Mouse (Mus musculus) intestine, embryonic 16.5 days (tissue): ENCODE measurements around the gene Aifm2. TPM values are rescaled to one million over a fixed set of nuclear protein-coding genes. Genes with fewer than 3 reads are reported as not detected.

ENCODE experiments used
- ATAC-seq: fragments of 200-750 bp; cut with Nextera tagmentation; 2 replicates; pipeline ENCODE4 v1.8.0; 2017; ENCODE audit warnings: moderate TSS enrichment, moderate library complexity
- H3K27ac ChIP-seq: fragments of 300-500 bp; sonication (generic); 2 replicates; pipeline ENCODE4 v1.5.1; 2014; ENCODE audit warnings: mild to moderate bottlenecking, low read length
- H3K27me3 ChIP-seq: fragments of 300-500 bp; sonication (generic); replicated peaks from 2 replicates; pipeline ENCODE4 v1.6.1; 2014; ENCODE audit warnings: low read length, control low read depth, mixed read lengths; ENCODE audit not compliant: control insufficient read depth, insufficient read depth
- H3K36me3 ChIP-seq: fragments of 300-500 bp; sonication (generic); 2 replicates; pipeline ENCODE4 v1.6.1; 2014; ENCODE audit warnings: low read length, control low read depth; ENCODE audit not compliant: control insufficient read depth, insufficient read depth
- H3K4me1 ChIP-seq: fragments of 300-500 bp; sonication (generic); 2 replicates; pipeline ENCODE4 v1.6.1; 2014; ENCODE audit warnings: low read length, control low read depth, mixed read lengths; ENCODE audit not compliant: control insufficient read depth, insufficient read depth
- H3K4me2 ChIP-seq: fragments of 300-500 bp; sonication (generic); 2 replicates; pipeline ENCODE4 v1.6.1; 2014; ENCODE audit warnings: low read depth, low read length, control low read depth
- H3K4me3 ChIP-seq: fragments of 300-500 bp; sonication (generic); 2 replicates; pipeline ENCODE4 v1.5.1; 2014; ENCODE audit warnings: mild to moderate bottlenecking, low read length
- H3K9ac ChIP-seq: fragments of 300-500 bp; sonication (generic); 2 replicates; pipeline ENCODE4 v1.6.1; 2014; ENCODE audit warnings: low read depth, low read length
- H3K9me3 ChIP-seq: fragments of 300-500 bp; sonication (generic); 2 replicates; pipeline ENCODE4 v1.6.1; 2016; ENCODE audit warnings: low read length, control low read depth; ENCODE audit not compliant: control insufficient read depth
- WGBS: fragments of 180-500 bp; shearing (Covaris S2); extraction: QIAGEN DNeasy Blood & Tissue Kit; methylation state at CpG from one replicate; pipeline ENCODE4 v1.1.7; 2014; 5-methylcytosine and 5-hydroxymethylcytosine counted together
- polyA plus RNA-seq: library from polyadenylated mRNA; unstranded; fragments of >200 nt; fragmentation: Nextera tagmentation; extraction: Ambion mirVana; gene quantifications from 2 replicates; pipeline ENCODE4 v1.2.1, GENCODE M21; 2015

Aifm2 gene
- polyA plus RNA-seq, 1 experiment from 2014 or later: 22.5 TPM

GRCm38 (mm10) chr10:61693563-61693962 lies 21.5 kb upstream of the Aifm2 start:
- no peaks in the 10 kb centered on the region for H3K9me3 ChIP-seq
- ATAC-seq: no peak
- peaks cover 15% of the 10 kb centered on the region for H3K4me1 ChIP-seq
- no peak overlapping the region for H3K4me2 ChIP-seq
- no peak overlapping the region for H3K4me3 ChIP-seq
- no peaks in the 10 kb centered on the region for H3K27me3 ChIP-seq
- H3K9ac ChIP-seq: no peak overlapping the region
- H3K36me3 ChIP-seq: peaks cover 26% of the 10 kb centered on the region
- WGBS: 76% methylated on average over 4 of the region's 4 CpGs
- no peak overlapping the region for H3K27ac ChIP-seq

GRCm38 (mm10) chr10:61694870-61695670 lies 20.0 kb upstream of the Aifm2 start, which contains the start of gene Tysnd1:
Gene Tysnd1 (plus strand): TSS chr10:61695514.
- H3K27me3 ChIP-seq: no peaks in the 10 kb centered on the region
- peaks cover 19% of the 10 kb centered on the region for H3K36me3 ChIP-seq
- H3K4me2 ChIP-seq: peak within 1 kb of the TSS; percentile 98
- peak within 1 kb of the TSS; percentile 38; the same call in 1 of the 2 replicates for H3K27ac ChIP-seq
- peak; percentile 97 for ATAC-seq
- WGBS: under 1% methylated on average over 42 of the region's 42 CpGs
- H3K4me1 ChIP-seq: peaks cover 15% of the 10 kb centered on the region
- H3K9me3 ChIP-seq: no peaks in the 10 kb centered on the region
- peak within 1 kb of the TSS; percentile 84 for H3K9ac ChIP-seq
- H3K4me3 ChIP-seq: peak within 1 kb of the TSS; percentile 94

GRCm38 (mm10) chr10:61695703-61696559 lies 19.1 kb upstream of the Aifm2 start:
- under 1% methylated on average over 103 of the region's 111 CpGs for WGBS
- Histone ChIP-seq H3K36me3 (peaks cover 15% of the 10 kb centered on the region), H3K9ac (peak overlapping the region; percentile 84), H3K9me3 (no peaks in the 10 kb centered on the region), H3K27ac (peak overlapping the region; percentile 38; the same call in 1 of the 2 replicates), H3K27me3 (no peaks in the 10 kb centered on the region), H3K4me3 (peak overlapping the region; percentile 94), H3K4me1 (peaks cover 15% of the 10 kb centered on the region), H3K4me2 (peak overlapping the region; percentile 98)
- peak; percentile 63 for ATAC-seq

GRCm38 (mm10) chr10:61696560-61696823 lies 18.6 kb upstream of the Aifm2 start:
- peaks cover 15% of the 10 kb centered on the region for H3K4me1 ChIP-seq
- H3K9ac ChIP-seq: peak overlapping the region; percentile 84
- ATAC-seq: no peak; the same call in 1 of the 2 replicates
- 9% methylated on average over 19 of the region's 19 CpGs for WGBS
- no peaks in the 10 kb centered on the region for H3K27me3 ChIP-seq
- peaks cover 13% of the 10 kb centered on the region; the same call in 1 of the 2 replicates for H3K36me3 ChIP-seq
- H3K4me3 ChIP-seq: peak overlapping the region; percentile 94
- H3K9me3 ChIP-seq: no peaks in the 10 kb centered on the region
- no peak overlapping the region for H3K27ac ChIP-seq
- H3K4me2 ChIP-seq: peak overlapping the region; percentile 98

GRCm38 (mm10) chr10:61697028-61697427 lies 18.0 kb upstream of the Aifm2 start:
- Histone ChIP-seq H3K36me3 (peaks cover 11% of the 10 kb centered on the region; the same call in 1 of the 2 replicates), H3K9ac (peak overlapping the region; percentile 26; the same call in 1 of the 2 replicates), H3K4me1 (peaks cover 15% of the 10 kb centered on the region), H3K27ac (no peak overlapping the region), H3K4me3 (peak overlapping the region; percentile 94), H3K27me3 (no peaks in the 10 kb centered on the region), H3K9me3 (no peaks in the 10 kb centered on the region), H3K4me2 (peak overlapping the region; percentile 98)
- WGBS: 65% methylated on average over 2 of the region's 2 CpGs
- no peak for ATAC-seq

GRCm38 (mm10) chr10:61704663-61705062 lies 10.4 kb upstream of the Aifm2 start:
- H3K4me2 ChIP-seq: no peak overlapping the region
- WGBS: 80% methylated on average over 4 of the region's 4 CpGs
- H3K36me3 ChIP-seq: peaks cover 4% of the 10 kb centered on the region; the same call in 1 of the 2 replicates
- no peak for ATAC-seq
- H3K4me1 ChIP-seq: no peaks in the 10 kb centered on the region
- H3K27me3 ChIP-seq: no peaks in the 10 kb centered on the region
- H3K9ac ChIP-seq: no peak overlapping the region
- H3K27ac ChIP-seq: no peak overlapping the region
- H3K4me3 ChIP-seq: no peak overlapping the region
- H3K9me3 ChIP-seq: no peaks in the 10 kb centered on the region

- Histone ChIP-seq H3K4me2 (no peak overlapping the region), H3K9ac (no peak overlapping the region), H3K4me3 (no peak overlapping the region), H3K4me1 (no peaks in the 10 kb centered on the region), H3K36me3 (peaks cover 4% of the 10 kb centered on the region; the same call in 1 of the 2 replicates), H3K9me3 (no peaks in the 10 kb centered on the region), H3K27ac (0 out of 2 replicates have a peak overlapping the region, but pooled peaks have one; percentile 35), H3K27me3 (no peaks in the 10 kb centered on the region)
- WGBS: 74% methylated on average over 6 of the region's 6 CpGs
- peak; percentile 85 for ATAC-seq
Observed at GRCm38 (mm10) chr10:61706412-61707375, 8.4 kb upstream of the Aifm2 start.

DNA sequence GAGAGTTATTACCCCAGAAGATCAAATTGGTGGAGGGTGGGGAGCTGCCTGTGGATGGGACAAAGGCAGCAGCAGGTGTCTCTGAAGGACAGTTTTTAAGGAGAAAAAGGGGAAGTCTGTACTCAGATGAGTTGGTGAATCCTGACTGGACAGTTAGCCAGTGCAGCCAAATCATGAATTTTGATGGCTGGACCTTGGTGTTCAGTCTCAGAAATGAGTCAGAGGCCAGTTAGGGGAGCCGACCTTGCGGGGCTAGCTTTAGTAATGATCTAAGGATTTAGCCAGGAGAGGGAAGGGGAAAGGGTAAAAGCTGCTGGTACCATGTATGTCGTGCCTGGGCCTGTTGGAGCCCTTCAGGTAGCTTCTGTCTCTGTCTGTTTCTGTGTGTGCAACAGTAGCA lies 1.5 kb upstream of the Aifm2 start:
- no peak overlapping the region for H3K27ac ChIP-seq
- H3K4me3 ChIP-seq: no peak overlapping the region
- no peaks in the 10 kb centered on the region for H3K9me3 ChIP-seq
- H3K27me3 ChIP-seq: no peaks in the 10 kb centered on the region
- H3K36me3 ChIP-seq: no peaks in the 10 kb centered on the region
- no peak overlapping the region for H3K4me2 ChIP-seq
- no peak overlapping the region for H3K9ac ChIP-seq
- 74% methylated on average over 3 of the region's 3 CpGs for WGBS
- H3K4me1 ChIP-seq: peaks cover 12% of the 10 kb centered on the region
- ATAC-seq: no peak
